Comparison of ENCODE assay signal across 14 mouse cellular contexts in the genomic region with DNA sequence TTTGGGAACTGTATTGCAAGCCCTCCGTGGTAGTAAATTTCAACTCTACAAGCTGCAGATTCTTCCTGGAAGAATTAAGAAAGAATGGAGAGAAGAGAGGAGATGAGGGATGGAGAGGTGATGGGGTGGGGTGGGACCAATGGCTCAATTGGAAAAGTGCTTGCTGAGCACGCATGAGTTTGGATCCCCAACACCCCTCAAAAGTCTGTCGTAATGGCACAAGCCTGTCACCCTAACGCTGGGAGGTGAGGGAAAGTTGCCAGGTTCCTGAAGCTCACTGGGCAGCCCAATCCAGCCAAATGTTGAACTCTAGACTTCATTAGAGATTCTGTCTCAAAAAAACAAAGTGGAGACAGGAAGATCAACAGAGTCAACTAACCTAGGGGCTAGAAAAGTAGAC. TPM values are rescaled to one million over a fixed set of nuclear protein-coding genes. Genes with fewer than 3 reads are reported as not detected.
"Had no signal": no experiment of that assay in that cellular context is flagged by ENCODE, and none has a peak within 500 bp of the region (broad histone marks: within the 10 kb centered on the region; RNA-seq: fewer than 3 reads in every experiment).

No protein-coding gene starts in this region.

RNA-seq across cellular contexts. Expression of a gene that starts 8.8 kb away (rescaled TPM):
- total RNA-seq: neutrophil, adult 5-6 weeks had no signal
- polyA plus RNA-seq: neural tube, embryonic 13.5 days; neural tube, embryonic 14.5 days; neural tube, embryonic 15.5 days; small intestine, adult 2 months; spleen, adult 2 months; stomach, embryonic 14.5 days; stomach, embryonic 15.5 days; stomach, embryonic 16.5 days; stomach, postnatal 0 days; testis, adult 2 months; thymus, adult 2 months; thymus, postnatal 0 days; urinary bladder, adult 2 months had no signal

RNA-seq across cellular contexts. Expression of a gene that starts 55.7 kb away (rescaled TPM):
- total RNA-seq: neutrophil, adult 5-6 weeks had no signal
- polyA plus RNA-seq: neural tube, embryonic 13.5 days; neural tube, embryonic 14.5 days; neural tube, embryonic 15.5 days; small intestine, adult 2 months; spleen, adult 2 months; stomach, embryonic 14.5 days; stomach, embryonic 15.5 days; stomach, embryonic 16.5 days; stomach, postnatal 0 days; testis, adult 2 months; thymus, adult 2 months; thymus, postnatal 0 days; urinary bladder, adult 2 months had no signal
